Mouse (Mus musculus) stomach, embryonic 16.5 days (tissue): ENCODE measurements at regions not wholly inside any gene's neighbourhood (a gene's known extent, or its start where the extent isn't known, plus 50 kb on each side); places are given as distances from the start of the nearest gene placed in this dataset.

Experiments used
- ATAC-seq: fragments of 200-750 bp; cut with Nextera tagmentation; 2 replicates; pipeline ENCODE4 v1.8.0; 2017; ENCODE audit warnings: moderate number of reproducible peaks, moderate TSS enrichment; ENCODE audit not compliant: insufficient read depth, low FRiP score
- H3K27ac ChIP-seq: fragments of 300-500 bp; sonication (generic); 2 replicates; pipeline ENCODE4 v1.5.1; 2014; ENCODE audit warnings: low read length
- H3K27me3 ChIP-seq: fragments of 300-500 bp; sonication (generic); 2 replicates; pipeline ENCODE4 v1.6.1; 2014; ENCODE audit warnings: low read length, control low read depth, mixed read lengths; ENCODE audit not compliant: control insufficient read depth, insufficient read depth
- H3K36me3 ChIP-seq: fragments of 300-500 bp; sonication (generic); 2 replicates; pipeline ENCODE4 v1.6.1; 2014; ENCODE audit warnings: low read length; ENCODE audit not compliant: control insufficient read depth, insufficient read depth
- H3K4me1 ChIP-seq: fragments of 300-500 bp; sonication (generic); 2 replicates; pipeline ENCODE4 v1.6.1; 2014; ENCODE audit warnings: low read length, control low read depth, mixed read lengths; ENCODE audit not compliant: control insufficient read depth, insufficient read depth
- H3K4me2 ChIP-seq: fragments of 300-500 bp; sonication (generic); 2 replicates; pipeline ENCODE4 v1.6.1; 2014; ENCODE audit warnings: low read depth, low read length, mixed read lengths
- H3K4me3 ChIP-seq: fragments of 300-500 bp; sonication (generic); replicated peaks from 2 replicates; pipeline ENCODE4 v1.5.1; 2014; ENCODE audit warnings: mild to moderate bottlenecking, low read length
- H3K9ac ChIP-seq: fragments of 300-500 bp; sonication (generic); 2 replicates; pipeline ENCODE4 v1.6.1; 2014; ENCODE audit warnings: low read length
- H3K9me3 ChIP-seq: fragments of 300-500 bp; sonication (generic); replicated peaks from 2 replicates; pipeline ENCODE4 v1.6.1; 2016; ENCODE audit warnings: low read length, control low read depth; ENCODE audit not compliant: control insufficient read depth
- WGBS: fragments of 180-500 bp; shearing (Covaris S2); extraction: QIAGEN DNeasy Blood & Tissue Kit; methylation state at CpG from one replicate; pipeline ENCODE4 v1.1.7; 2014; 5-methylcytosine and 5-hydroxymethylcytosine counted together

- H3K27me3 ChIP-seq: no peaks in the 10 kb centered on the region
- no peak overlapping the region for H3K27ac ChIP-seq
- H3K4me3 ChIP-seq: no peak overlapping the region
- no peak overlapping the region for H3K9ac ChIP-seq
- 51% methylated on average over 3 of the region's 3 CpGs for WGBS
- peaks cover 13% of the 10 kb centered on the region for H3K4me1 ChIP-seq
- ATAC-seq: no peak
- H3K4me2 ChIP-seq: no peak overlapping the region
- no peaks in the 10 kb centered on the region for H3K36me3 ChIP-seq
- no peaks in the 10 kb centered on the region for H3K9me3 ChIP-seq
These were observed 362.1 kb downstream of the Mllt3 start for GRCm38 (mm10) chr4:87671101-87671500.

DNA sequence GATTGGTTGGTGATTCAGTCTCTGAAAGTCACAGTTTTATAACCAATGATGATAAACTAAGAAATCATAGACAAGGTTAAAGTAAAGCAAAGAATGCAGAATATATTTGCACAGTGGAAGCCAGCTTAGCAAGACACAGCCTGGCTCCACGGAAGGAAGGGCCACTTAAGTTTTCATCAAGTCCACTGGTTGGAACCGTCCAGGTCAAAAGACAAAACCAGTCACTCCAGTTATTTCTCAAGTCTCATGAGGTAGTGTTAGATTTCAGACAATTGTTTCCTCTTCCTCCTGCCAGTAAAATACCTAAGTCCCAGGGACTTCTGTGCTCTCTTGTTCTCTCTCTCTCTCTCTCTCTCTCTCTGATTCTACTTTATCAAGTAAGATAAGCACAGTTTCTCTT lies 363.0 kb downstream of the Mllt3 start:
- Histone ChIP-seq H3K4me3 (no peak overlapping the region), H3K9ac (no peak overlapping the region), H3K36me3 (no peaks in the 10 kb centered on the region), H3K9me3 (no peaks in the 10 kb centered on the region), H3K4me2 (no peak overlapping the region), H3K4me1 (peaks cover 13% of the 10 kb centered on the region), H3K27me3 (no peaks in the 10 kb centered on the region), H3K27ac (peak overlapping the region; percentile 69)
- WGBS: 60% methylated on average over 2 of the region's 2 CpGs
- ATAC-seq: 0 out of 2 replicates have a peak, but pooled peaks have one; percentile 33

DNA sequence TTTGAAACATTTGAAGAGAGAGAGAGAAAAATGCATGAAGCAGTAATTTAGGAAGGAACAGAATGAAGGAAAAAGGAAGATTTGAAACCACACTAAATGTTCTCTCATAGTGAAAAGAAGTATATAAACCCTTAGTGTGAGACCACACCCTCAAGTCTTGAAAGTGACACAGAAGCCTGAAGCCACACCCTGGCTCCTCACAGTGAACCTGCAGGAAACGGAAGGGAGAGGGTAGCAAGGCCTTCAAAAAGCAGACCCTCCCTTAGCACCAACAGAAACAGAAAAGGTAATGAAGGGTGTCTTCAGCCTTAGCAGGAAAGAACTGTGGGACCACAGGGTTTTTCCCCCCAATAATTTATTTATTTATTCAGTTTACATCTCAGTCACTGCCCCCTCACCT lies 363.7 kb downstream of the Mllt3 start:
- H3K9ac ChIP-seq: no peak overlapping the region
- no peak for ATAC-seq
- H3K4me1 ChIP-seq: peaks cover 13% of the 10 kb centered on the region
- 68% methylated on average over 1 of the region's 1 CpGs for WGBS
- no peak overlapping the region for H3K4me3 ChIP-seq
- H3K27ac ChIP-seq: peak overlapping the region; percentile 69
- H3K4me2 ChIP-seq: no peak overlapping the region
- no peaks in the 10 kb centered on the region for H3K9me3 ChIP-seq
- H3K36me3 ChIP-seq: no peaks in the 10 kb centered on the region
- H3K27me3 ChIP-seq: no peaks in the 10 kb centered on the region

GRCm38 (mm10) chr4:87668314-87668713 lies 364.9 kb downstream of the Mllt3 start:
- H3K9me3 ChIP-seq: no peaks in the 10 kb centered on the region
- H3K36me3 ChIP-seq: no peaks in the 10 kb centered on the region
- no peak overlapping the region for H3K4me2 ChIP-seq
- no peak overlapping the region for H3K4me3 ChIP-seq
- no peak overlapping the region for H3K9ac ChIP-seq
- WGBS: 40% methylated on average over 3 of the region's 3 CpGs
- ATAC-seq: no peak
- H3K4me1 ChIP-seq: peaks cover 13% of the 10 kb centered on the region
- no peak overlapping the region for H3K27ac ChIP-seq
- H3K27me3 ChIP-seq: no peaks in the 10 kb centered on the region

- Histone ChIP-seq H3K4me2 (no peak overlapping the region), H3K9ac (no peak overlapping the region), H3K4me1 (peaks cover 13% of the 10 kb centered on the region), H3K27ac (no peak overlapping the region), H3K36me3 (no peaks in the 10 kb centered on the region), H3K27me3 (no peaks in the 10 kb centered on the region), H3K4me3 (no peak overlapping the region), H3K9me3 (no peaks in the 10 kb centered on the region)
- ATAC-seq: no peak
- WGBS: 76% methylated on average over 5 of the region's 5 CpGs
These were observed 365.5 kb downstream of the Mllt3 start for GRCm38 (mm10) chr4:87667556-87668154.

DNA sequence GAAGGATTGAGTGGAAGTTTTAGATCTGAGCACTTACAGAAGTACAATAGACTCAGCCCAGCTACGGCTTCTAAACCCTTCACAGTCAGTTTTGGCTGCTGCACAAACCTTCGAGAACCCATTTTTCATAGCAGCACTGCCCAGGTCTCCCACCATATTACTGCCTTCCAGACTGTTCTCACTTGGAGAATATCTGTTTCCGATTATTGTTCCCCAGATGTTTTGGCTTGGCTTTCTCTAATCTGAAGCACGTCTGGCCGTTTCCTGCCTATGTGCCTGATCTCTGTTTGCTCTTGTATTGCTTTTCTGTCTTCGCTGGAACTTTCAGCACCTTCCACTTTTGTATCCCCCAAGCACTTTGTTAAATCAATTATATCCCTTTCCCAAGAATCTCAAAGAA lies 368.0 kb downstream of the Mllt3 start:
- no peak overlapping the region for H3K27ac ChIP-seq
- no peak overlapping the region for H3K4me3 ChIP-seq
- H3K36me3 ChIP-seq: no peaks in the 10 kb centered on the region
- 64% methylated on average over 6 of the region's 6 CpGs for WGBS
- no peak overlapping the region for H3K4me2 ChIP-seq
- no peaks in the 10 kb centered on the region for H3K27me3 ChIP-seq
- ATAC-seq: no peak
- H3K9ac ChIP-seq: no peak overlapping the region
- H3K4me1 ChIP-seq: peaks cover 6% of the 10 kb centered on the region; the same call in 1 of the 2 replicates
- no peaks in the 10 kb centered on the region for H3K9me3 ChIP-seq

- Histone ChIP-seq H3K9me3 (no peaks in the 10 kb centered on the region), H3K4me3 (no peak overlapping the region), H3K9ac (no peak overlapping the region), H3K36me3 (no peaks in the 10 kb centered on the region), H3K4me1 (peaks cover 8% of the 10 kb centered on the region; the same call in 1 of the 2 replicates), H3K27me3 (no peaks in the 10 kb centered on the region), H3K4me2 (no peak overlapping the region), H3K27ac (no peak overlapping the region)
- no peak for ATAC-seq
- WGBS: 82% methylated on average over 2 of the region's 2 CpGs
These were observed 370.3 kb downstream of the Mllt3 start for GRCm38 (mm10) chr4:87662876-87663275.

- ATAC-seq: no peak
- no peak overlapping the region for H3K4me3 ChIP-seq
- H3K4me2 ChIP-seq: no peak overlapping the region
- H3K36me3 ChIP-seq: no peaks in the 10 kb centered on the region
- WGBS: 19% methylated on average over 4 of the region's 4 CpGs
- H3K27me3 ChIP-seq: no peaks in the 10 kb centered on the region
- no peaks in the 10 kb centered on the region for H3K9me3 ChIP-seq
- H3K4me1 ChIP-seq: peaks cover 11% of the 10 kb centered on the region; the same call in 1 of the 2 replicates
- no peak overlapping the region for H3K9ac ChIP-seq
- H3K27ac ChIP-seq: no peak overlapping the region
These were observed 374.8 kb downstream of the Mllt3 start for GRCm38 (mm10) chr4:87658316-87658715.

GRCm38 (mm10) chr4:87657855-87658254 lies 375.3 kb downstream of the Mllt3 start:
- ATAC-seq: no peak
- WGBS: 20% methylated on average over 2 of the region's 2 CpGs
- peaks cover 11% of the 10 kb centered on the region; the same call in 1 of the 2 replicates for H3K4me1 ChIP-seq
- H3K4me3 ChIP-seq: no peak overlapping the region
- H3K9me3 ChIP-seq: no peaks in the 10 kb centered on the region
- no peaks in the 10 kb centered on the region for H3K27me3 ChIP-seq
- no peak overlapping the region for H3K9ac ChIP-seq
- H3K27ac ChIP-seq: no peak overlapping the region
- no peaks in the 10 kb centered on the region for H3K36me3 ChIP-seq
- H3K4me2 ChIP-seq: no peak overlapping the region
